Mouse (Mus musculus) cortical plate, adult 2 months (tissue): Measurements from ENCODE around the gene Trp73. TPM values are rescaled to one million over a fixed set of nuclear protein-coding genes. Genes with fewer than 3 reads are reported as not detected.

Experiments
- H3K27ac ChIP-seq: fragments of 200-500 bp; 2 replicates; pipeline ENCODE4 v1.5.1; 2012; ENCODE audit warnings: low read length, control low read depth, inconsistent platforms; ENCODE audit not compliant: insufficient read depth
- H3K4me1 ChIP-seq: fragments of 200-500 bp; 2 replicates; pipeline ENCODE4 v1.6.1; 2011; ENCODE audit warnings: low read length; ENCODE audit not compliant: control insufficient read depth, insufficient read depth
- H3K4me3 ChIP-seq: fragments of 200-500 bp; 2 replicates; pipeline ENCODE4 v1.5.1; 2011; ENCODE audit warnings: mild to moderate bottlenecking, low read length, control low read depth; ENCODE audit not compliant: insufficient read depth
- CTCF ChIP-seq: fragments of 200-500 bp; IDR thresholded peaks from 2 replicates; pipeline ENCODE4 v1.5.1; 2011; ENCODE audit warnings: mild to moderate bottlenecking, control low read depth, low read length; ENCODE audit not compliant: insufficient read depth; ENCODE audit errors: extremely low read depth
- POLR2A ChIP-seq: fragments of 200-500 bp; IDR thresholded peaks from 2 replicates; pipeline ENCODE4 v1.6.1; 2011; ENCODE audit warnings: mild to moderate bottlenecking, low read length, control low read depth; ENCODE audit not compliant: insufficient read depth; ENCODE audit errors: extremely low read depth
- polyA plus RNA-seq: library from polyadenylated mRNA; depleted of rRNA; stranded (reverse); fragments of >200 nt; gene quantifications from 2 replicates; pipeline ENCODE4 v1.2.3, GENCODE M21; 2012

Trp73 gene
- polyA plus RNA-seq, 1 experiment, result 0.54 TPM

GRCm38 (mm10) chr4:154025641-154026440 lies 114.2 kb downstream of the Trp73 start, which contains the start of gene Smim1:
Gene Smim1, minus strand, starts transcription at chr4:154026230.
- Histone ChIP-seq H3K27ac (peak within 1 kb of the TSS; percentile 83), H3K4me3 (peak within 1 kb of the TSS; percentile 20), H3K4me1 (peaks cover 11% of the 10 kb centered on the region)
- TF ChIP-seq POLR2A (no peak), CTCF (peak; percentile 49)

- Histone ChIP-seq H3K27ac (peak overlapping the region; percentile 83), H3K4me3 (peak overlapping the region; percentile 20), H3K4me1 (peaks cover 11% of the 10 kb centered on the region)
- TF ChIP-seq CTCF, result no peak
- TF ChIP-seq POLR2A, result no peak
These were observed 115.1 kb downstream of the Trp73 start for GRCm38 (mm10) chr4:154024729-154025521.

GRCm38 (mm10) chr4:154023754-154024601 lies 116.0 kb downstream of the Trp73 start:
- TF ChIP-seq CTCF (no peak), POLR2A (no peak)
- Histone ChIP-seq H3K4me1 (peaks cover 11% of the 10 kb centered on the region), H3K27ac (peak overlapping the region; percentile 83), H3K4me3 (no peak overlapping the region)

GRCm38 (mm10) chr4:154022844-154023243 lies 117.2 kb downstream of the Trp73 start:
- TF ChIP-seq POLR2A (no peak), CTCF (no peak)
- Histone ChIP-seq H3K27ac (peak overlapping the region; percentile 83), H3K4me3 (no peak overlapping the region), H3K4me1 (peaks cover 11% of the 10 kb centered on the region)

- no peak for TF ChIP-seq POLR2A
- no peak for TF ChIP-seq CTCF
- Histone ChIP-seq H3K27ac (peak overlapping the region; percentile 83), H3K4me3 (no peak overlapping the region), H3K4me1 (peaks cover 11% of the 10 kb centered on the region)
These were observed 117.6 kb downstream of the Trp73 start for GRCm38 (mm10) chr4:154022407-154022806.

- TF ChIP-seq CTCF (no peak), POLR2A (no peak)
- Histone ChIP-seq H3K4me3 (no peak overlapping the region), H3K27ac (no peak overlapping the region), H3K4me1 (peaks cover 11% of the 10 kb centered on the region)
These were observed 118.6 kb downstream of the Trp73 start for GRCm38 (mm10) chr4:154021432-154021831.

- H3K4me1 ChIP-seq, result peaks cover 9% of the 10 kb centered on the region
- TF ChIP-seq POLR2A, result no peak
- peak; percentile 56 for TF ChIP-seq CTCF
- H3K4me3 ChIP-seq, result no peak overlapping the region
- H3K27ac ChIP-seq, result peak overlapping the region; percentile 18; the same call in 1 of the 2 replicates
These were observed 120.4 kb downstream of the Trp73 start for GRCm38 (mm10) chr4:154019571-154019970.

- TF ChIP-seq CTCF (no peak), POLR2A (no peak)
- H3K4me3 ChIP-seq, result no peak overlapping the region
These were observed 124.5 kb downstream of the Trp73 start for GRCm38 (mm10) chr4:154015476-154015875.

More at GRCm38 (mm10) chr4:154015476-154015875, 124.5 kb downstream of the Trp73 start:
- Histone ChIP-seq H3K27ac (no peak overlapping the region), H3K4me1 (peaks cover 7% of the 10 kb centered on the region)
